Mouse (Mus musculus): ENCODE measurements around the gene P2rx2. TPM values are rescaled to one million over a fixed set of nuclear protein-coding genes. Genes with fewer than 3 reads are reported as not detected.

Gene P2rx2
- total RNA-seq (2015) = not detected in 2 replicates
- not detected in 2 replicates for total RNA-seq (2017)

DNA sequence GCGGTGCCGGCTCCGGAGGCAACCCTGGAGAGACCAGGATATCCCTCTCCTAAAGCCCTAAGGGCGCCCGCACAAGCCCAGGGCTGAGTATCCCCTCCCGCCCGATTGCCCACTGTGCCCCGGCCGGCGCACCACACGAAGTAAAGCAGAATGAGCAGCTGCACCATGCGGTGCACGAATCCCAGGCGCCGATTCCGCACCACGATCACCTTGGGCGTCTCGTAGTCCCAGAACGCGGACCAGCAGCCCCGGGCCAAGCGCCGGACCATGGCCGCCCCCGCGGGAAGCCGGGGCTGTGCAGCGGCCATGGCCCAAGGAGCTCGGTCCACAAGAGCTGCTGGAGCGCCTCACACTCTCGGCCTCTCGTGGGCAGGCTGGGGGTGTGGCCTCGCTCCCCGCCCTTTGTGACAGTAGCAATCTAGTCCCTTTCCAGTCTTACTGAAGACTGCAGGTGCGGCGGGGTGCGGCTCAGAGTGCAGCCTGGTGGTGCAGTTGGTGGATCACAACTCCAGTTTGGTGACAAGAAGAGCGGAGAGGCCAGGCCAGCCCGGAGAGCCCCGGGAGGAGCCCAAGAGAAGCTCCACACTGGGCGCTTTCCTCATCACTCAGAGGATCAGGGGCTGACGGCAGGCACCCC lies at the start of gene P2rx2:
P2rx2 (minus strand) TSS at position 565 of the 637 bp plus-strand sequence.
- ATAC-seq (replicated peaks; ENCODE audit: poor library complexity) = peak; percentile 59

DNA sequence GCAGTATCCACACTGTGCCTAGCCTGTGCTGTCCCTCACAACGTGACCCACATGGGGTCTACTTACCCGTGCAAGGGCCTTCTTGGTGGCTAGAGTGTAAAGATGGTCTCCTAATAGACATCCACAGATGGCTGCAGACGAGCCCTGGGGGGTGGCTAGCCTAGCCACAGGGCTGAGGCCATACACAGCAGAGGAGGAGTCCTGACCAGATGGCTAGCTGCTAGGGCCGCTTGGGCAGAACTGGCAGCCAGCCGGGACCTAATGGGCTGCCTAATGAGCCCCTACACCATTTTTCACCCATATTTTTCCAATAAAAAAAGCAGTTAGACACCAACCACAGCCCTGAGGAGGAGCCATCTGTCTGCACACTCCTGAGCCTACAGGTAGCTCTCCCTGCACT lies 49.7 kb upstream of the P2rx2 start:
- no peak for ATAC-seq (replicated peaks; ENCODE audit: poor library complexity)

DNA sequence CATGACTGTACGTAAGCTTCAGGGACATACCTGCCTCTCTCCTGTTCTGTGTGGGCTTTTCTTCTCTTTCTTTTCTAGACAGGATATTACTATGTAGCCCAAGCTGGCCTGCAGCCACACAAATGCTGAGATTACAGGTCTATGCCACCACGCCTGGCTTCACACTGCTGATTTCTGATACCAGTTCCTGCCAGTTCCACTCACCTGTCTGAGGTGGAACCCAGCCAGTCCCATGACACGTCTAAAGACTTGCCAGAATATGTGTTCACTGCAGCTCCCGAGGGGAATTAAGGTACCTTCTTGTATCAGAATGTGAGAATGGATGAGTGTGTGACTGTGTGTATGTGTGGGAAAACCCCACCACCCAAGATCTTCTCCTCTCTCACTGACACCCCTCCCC lies 47.6 kb upstream of the P2rx2 start:
- ATAC-seq (replicated peaks; ENCODE audit: poor library complexity) = no peak

DNA sequence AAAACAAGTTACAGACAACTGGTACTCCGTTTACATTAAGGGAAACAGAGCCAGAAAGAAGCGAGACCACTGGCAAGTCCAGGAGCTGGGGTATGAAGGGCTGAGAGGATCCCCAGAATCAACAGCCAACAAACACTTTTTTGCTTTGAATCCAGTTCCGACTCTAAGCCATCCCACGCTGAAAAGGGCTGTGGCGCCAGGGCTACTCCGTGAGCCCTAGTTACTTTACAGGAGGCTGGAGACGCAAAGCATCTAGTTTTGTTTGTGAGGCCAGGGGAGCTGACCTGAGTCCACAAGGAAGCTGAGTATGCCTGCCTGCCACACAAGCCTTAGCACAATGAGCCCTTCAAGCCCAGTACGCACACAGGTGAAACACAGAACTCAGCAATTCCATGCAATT lies 44.3 kb upstream of the P2rx2 start:
- no peak for ATAC-seq (replicated peaks; ENCODE audit: poor library complexity)

DNA sequence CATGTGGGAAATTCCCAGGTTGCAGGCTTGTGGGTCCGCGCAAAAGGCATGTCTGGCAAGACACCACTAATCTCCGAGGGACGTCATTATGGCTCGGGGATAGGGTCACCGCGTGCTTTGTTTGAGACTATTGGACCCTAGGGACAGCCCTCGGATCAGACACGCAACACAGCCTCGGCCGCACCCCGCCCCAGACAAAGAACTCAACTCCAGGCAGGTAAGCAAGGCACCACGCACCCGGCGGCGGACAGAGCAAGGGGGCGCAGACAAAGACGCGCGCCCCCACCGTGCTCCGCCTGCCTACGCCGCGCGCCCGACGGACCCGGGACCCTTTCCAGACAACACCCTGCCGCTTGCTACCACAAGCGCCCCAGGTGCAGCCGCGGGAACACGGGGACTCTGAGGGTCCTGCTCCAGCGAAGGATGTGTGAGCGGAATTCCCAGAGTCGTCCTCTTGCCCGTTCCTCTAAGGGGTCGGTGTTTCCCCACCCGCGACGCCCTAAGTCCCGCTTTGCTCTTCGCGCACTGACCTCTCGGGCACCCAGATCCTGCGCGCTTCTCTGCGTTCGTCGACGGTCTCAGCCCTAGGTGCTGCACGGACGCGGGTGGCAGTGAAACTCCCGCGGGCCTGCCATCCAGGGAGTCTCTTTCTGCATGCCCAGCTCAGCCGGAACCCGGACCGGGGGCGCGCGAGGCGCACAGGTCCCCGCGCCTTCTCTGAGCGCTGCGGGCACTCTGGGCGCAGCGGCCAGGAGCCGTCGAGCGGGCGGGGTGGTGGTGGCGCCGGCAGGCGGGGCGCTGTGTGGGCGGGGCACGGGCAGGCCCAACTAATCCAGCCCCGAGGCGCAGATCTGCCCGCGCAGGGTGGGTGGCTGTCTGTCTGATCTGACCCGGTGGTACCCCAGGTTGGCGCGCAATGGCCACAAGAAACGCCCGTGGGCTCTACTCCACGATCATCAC lies 43.6 kb upstream of the P2rx2 start:
- peak; percentile 79 for ATAC-seq (replicated peaks; ENCODE audit: poor library complexity)

DNA sequence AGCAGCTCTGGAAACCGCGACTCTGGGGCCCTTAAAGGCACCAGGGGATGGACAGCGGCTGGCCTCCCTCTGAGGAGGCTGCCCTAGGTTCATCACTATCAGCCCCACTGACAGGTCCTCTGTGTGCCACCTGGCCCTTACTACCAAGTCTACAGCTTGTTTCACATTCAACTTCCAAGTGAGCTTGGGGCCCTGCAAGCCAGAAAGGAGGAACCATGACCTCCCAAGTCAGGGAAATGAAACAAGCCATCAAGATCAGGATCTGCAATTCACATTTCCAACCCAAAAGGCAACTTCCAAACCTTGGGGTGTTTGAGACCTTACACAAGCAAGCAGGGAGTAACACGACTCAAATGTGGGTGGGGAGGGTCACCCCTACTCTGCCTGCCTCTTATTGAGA lies 42.3 kb upstream of the P2rx2 start:
- ATAC-seq (replicated peaks; ENCODE audit: poor library complexity) = peak; percentile 33

DNA sequence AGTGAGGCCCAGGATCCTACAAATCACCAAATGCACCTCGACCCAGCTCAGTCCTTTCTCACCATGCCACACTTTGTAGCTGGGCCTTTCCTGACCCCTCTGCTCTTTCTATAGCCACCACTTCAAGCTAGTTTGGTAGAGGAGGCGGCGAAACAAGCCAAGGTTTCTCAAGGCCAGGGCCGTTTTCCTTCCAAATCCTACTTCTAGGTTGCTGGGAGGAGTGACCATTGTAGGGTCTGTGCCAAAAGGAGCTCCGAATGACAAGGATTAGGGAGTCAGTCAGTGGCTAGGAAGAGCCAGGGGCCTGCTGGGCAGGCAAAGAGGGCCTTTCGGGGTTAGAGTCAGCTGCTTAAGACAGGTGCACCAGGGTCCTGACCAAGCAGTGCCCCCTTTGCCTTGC lies 41.5 kb upstream of the P2rx2 start:
- ATAC-seq (replicated peaks; ENCODE audit: poor library complexity) = no peak

DNA sequence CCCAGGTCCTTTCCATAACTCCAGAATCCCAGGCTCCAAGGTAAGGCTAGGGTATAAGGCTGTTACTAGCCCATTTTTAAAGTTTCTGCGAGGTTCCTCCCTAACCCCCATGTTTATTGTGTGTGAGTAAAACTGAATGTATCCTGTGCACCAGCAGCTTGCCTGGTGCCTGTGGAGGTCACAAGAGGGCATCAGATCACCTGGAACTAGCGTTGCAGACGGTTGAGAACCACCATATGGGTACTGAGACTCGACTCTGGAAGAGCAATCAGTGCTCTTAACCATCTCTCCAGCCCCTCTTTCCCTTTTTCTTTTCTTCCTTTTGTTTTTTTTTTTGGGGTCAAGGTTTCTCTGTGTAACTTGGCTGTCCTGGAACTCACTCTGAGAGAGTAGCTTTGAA lies 36.8 kb upstream of the P2rx2 start:
- no peak for ATAC-seq (replicated peaks; ENCODE audit: poor library complexity)

DNA sequence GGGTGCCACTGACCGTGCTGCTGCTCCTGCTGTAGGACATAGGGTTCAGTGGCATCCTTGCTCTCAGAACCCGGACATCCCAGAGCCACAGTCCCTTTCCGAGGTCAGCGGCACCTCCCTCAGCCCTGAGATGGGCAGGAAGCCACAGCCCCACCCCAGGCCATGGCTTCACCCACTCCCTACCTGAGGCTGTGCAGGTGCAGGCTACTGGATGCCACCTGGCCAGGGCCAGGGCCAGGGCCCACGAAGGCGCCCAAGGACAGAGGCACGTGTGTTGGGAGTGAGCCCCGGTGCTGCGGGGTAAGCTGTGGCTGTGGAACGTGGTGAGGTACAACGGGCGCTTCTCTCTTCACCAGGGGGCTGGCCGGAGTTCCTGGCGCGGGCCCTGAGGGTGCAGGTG lies 36.1 kb upstream of the P2rx2 start:
- ATAC-seq (replicated peaks; ENCODE audit: poor library complexity) = no peak

DNA sequence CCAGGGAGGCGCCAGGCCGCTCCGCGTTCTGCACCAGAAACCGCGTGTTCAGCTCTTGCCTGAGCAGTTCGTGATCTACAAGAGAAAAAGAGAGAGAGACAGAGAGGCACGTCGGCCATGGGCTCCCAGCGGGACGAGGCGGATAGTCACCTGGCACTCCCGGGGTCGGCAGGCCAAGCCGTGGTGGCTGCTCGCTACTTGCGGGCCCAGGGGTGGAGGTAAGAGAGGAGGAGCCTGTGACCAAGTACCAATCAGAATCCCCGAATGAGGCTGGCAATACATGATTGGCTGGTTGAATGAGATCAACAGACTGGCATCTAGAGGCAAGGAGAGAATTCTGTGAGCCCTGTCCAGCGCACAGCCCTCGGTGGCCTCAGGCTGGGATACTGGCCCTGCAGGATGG lies 35.2 kb upstream of the P2rx2 start:
- no peak for ATAC-seq (replicated peaks; ENCODE audit: poor library complexity)

DNA sequence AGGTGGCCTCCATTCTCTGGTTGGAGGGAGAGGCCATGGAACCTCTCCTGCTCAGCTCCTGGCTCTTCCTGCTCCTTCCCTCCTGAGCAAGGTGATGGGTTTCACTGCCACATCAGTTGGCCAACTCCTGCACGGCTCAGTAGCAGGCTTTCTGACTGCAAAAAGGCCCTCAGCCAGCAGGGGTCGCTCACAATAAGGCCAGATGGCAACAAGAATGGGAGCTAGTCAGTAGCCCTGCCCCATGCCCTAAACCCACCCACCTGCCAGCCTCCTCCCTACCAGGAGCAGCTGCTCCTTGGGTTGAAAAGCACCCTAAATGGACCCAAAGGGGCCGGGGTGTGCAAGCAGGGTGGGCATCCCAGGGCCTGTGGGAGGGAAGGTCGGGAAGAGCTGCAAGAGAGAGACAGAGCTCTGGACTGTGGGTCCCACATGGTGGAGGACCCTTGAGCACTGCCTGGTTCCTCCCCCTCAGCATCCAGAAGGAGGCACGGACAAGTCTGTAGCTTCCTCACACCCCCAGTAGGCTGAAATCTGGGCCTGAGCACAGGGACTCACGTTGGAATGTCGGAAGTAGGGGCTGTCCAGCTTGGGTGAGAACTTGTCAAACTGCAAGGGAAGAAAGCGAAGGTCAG lies 33.9 kb upstream of the P2rx2 start:
- peak; percentile 89 for ATAC-seq (replicated peaks; ENCODE audit: poor library complexity)

DNA sequence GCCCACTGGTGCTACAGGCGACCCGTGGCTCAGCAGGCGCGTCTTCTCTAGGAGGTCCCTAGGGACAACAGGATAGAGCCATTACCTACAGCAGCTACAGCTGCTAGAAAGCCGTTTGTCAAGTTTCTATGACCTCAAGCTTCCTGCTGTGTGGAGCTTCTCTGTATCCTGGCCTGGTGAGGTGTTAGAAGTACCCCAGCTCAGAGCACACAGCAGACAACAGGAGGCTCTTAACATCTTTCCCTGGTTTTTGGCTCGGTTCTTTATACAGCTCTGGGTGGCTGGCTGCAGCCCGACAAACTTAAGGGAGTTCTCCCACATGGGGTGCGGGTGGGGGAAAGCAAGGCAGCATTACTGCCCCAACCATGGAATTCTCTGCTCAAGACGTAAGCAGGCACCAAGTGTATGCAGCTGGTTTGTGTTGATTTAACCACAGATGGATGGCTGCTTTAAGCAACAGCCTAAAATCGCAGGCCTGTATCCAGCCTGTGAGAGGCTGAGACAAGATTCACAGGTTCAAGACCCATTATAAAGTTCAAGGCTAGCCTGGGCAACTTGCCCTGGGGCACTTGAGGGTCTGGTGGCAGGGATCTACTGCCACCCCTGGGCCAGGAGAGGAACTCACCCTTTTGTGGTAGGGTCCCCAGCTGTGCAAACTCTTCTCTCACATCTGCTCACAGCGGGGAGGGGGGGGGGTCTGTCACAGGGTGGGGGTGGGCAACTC lies 21.0 kb upstream of the P2rx2 start:
- ATAC-seq (replicated peaks; ENCODE audit: poor library complexity) = 0 out of 2 replicates have a peak, but pooled peaks have one; percentile 29

DNA sequence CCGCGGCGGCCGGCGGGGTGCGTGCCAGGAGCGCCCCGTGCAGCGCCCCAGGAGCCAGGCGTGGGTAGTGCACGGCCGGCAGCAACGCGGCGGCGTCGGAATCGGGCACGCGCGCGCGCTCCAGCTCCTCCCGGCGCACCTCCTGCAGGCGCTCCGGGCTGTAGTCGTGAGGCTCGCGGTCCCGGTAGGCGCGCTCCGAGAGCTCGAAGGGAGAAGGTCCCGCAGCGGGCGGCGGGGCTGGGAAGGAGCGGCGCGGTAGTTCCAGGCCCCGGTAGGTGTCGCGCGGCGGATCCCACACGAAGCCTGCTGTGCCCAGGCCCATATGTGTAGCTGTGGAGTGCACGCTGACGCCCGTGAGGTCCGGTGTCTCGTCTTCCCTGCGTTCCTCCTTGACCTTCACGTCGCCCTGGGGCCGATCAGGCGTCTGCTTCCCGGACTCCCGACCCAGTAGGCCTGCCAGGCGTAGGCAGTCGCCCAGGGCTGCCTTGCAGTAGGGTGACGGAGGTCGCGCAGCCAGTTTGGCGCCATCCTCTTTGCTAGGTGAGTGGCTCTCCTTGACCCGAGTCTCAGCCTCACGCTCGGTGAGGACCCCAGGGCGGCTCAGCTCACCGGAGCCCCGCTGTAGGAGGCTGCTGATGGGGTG lies 20.3 kb upstream of the P2rx2 start:
- peak; percentile 89 for ATAC-seq (replicated peaks; ENCODE audit: poor library complexity)

DNA sequence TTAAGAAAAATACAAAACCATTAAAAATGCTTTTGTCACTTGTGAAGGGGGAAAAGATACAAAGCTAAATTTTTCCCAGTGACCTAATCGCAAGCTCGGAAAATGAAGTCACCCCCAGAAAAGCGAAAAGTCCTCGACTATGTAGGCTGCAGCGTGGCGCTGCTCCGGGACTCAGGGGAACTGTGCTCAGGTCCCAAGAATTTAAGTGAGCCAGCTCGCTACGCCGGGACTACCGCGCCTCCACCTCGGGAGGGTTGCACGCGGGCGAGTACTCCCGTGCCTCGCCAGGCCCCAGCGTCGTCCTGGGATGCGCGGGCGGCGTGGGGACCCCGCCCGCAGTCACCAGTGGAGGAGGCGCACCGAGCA lies 19.8 kb upstream of the P2rx2 start:
- ATAC-seq (replicated peaks; ENCODE audit: poor library complexity) = peak; percentile 24

DNA sequence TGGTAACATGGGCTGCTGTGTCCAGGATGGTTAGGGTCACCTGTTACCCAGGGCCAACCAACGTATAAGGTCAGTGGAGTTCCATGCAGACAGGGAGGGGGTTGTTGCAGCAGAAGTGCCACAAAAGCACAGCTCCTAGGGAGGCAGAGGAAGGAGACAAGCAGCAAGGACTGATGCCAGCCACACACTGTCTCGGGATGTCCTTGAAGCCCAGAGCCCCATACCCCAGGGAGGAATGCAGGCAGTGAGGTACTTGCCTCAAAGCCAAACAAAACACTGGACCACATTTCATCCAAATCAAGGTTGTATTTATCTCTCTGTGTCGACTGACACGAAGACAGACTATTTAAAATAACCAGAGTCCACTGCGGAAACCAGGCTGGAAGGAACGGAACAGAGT lies 18.5 kb upstream of the P2rx2 start:
- no peak for ATAC-seq (replicated peaks; ENCODE audit: poor library complexity)

DNA sequence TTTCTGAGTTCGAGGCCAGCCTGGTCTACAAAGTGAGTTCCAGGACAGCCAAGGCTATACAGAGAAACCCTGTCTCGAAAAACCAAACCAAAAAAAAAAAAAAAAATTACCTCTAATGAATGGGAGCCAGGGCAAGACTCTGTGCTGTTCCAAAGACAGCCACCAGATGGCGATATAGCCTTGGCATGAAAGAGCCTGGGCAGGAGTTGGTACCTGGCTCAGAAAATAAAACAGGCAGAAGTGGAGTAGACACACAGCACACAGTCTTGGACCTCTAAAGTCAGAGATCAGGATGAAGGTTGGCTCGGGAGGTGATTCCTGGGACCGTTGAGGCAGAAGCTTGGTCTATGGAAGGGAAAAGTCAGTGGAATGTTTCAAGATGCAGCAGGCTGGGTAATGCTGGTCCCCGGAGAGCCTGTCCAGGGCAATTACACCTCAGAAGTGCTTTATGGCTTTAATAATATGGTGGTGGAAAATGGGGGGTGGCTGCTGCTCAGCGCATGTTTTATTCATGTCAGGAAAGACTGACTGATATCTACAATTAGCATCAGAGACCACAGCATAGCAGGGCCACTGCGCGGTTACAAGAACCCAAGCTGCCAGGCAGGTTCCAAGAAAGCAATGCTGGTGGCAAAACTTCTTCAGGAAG lies 14.6 kb upstream of the P2rx2 start:
- peak; percentile 91 for ATAC-seq (replicated peaks; ENCODE audit: poor library complexity)

DNA sequence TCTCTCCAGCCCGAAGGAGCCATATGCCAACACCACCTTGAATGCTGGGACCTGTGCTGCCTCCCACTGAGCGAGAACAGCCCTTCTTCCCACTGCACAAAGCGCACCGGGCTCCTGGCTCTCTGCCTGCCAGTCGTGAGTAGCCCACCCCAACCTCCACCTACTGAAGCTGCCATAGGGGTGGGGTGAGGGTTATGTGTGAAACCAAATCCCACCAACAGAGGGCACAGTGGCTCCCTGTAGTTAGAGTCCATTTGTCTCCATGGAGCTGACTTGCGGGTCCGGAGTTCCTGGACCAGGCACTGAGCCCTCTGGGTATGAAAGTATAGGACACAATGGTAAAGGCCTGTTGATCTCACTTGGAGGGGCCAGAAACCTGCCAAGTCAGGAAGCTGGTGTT lies 11.7 kb upstream of the P2rx2 start:
- peak; percentile 72 for ATAC-seq (replicated peaks; ENCODE audit: poor library complexity)

DNA sequence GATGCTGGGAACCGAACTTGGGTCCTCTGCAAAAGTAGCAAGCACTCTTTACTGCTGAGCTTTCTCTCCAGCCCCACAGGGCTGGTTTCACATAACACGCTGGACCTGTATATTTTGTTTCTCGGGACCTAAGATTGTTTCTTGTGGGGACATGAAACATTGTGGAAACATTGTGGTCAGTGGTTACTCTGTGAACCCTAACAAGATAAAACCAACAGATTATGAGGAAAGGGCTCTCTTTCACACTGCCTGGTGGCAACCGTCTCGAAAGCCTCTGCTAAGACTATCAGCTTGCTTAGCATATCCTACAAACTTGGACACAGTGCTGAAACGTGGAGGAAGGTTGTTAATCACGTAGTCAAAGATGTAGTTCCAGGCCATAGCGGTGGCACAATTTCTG lies 4.0 kb upstream of the P2rx2 start:
- ATAC-seq (replicated peaks; ENCODE audit: poor library complexity) = no peak

DNA sequence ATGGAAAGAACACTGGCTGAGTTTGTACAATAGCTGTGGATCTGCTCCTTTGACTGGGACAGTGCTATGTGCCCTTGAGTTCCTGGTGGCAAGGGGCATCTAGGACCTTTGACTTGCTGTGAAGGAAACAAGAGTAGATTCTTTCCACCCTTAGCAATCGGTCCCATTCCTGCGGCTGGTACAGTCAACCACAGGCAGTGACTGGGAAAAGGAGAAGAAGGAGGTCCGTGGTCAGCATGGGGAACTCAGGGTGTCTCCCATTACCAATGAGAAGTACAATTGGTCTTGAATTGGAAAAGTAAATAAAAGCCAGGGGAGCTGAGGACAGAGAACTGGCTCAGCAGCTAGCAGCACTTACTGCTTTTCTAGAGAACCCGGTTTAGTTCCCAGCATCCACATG lies 2.5 kb upstream of the P2rx2 start:
- peak; percentile 40 for ATAC-seq (replicated peaks; ENCODE audit: poor library complexity)

DNA sequence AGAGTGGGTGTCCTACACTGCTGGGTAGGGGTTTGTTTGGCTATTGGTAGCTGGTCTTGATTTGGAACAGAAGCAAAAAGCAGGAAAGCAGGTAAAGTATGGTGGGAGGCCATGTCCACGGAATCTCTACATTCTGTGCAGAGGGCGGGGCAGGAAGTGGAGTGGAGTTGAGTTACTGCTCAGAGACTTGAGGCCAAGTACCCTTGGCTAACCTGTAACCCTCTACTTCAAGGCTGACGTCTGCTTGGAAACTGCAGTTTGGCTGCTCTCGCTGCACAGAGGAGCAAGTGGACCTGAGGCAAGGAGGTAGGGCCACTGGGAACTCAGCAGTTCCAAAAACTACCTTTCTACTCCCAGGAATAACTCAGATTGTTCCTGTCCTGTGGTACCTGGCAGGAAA lies 1.5 kb upstream of the P2rx2 start, which contains the start of gene Lrcol1:
Lrcol1 (plus strand) TSS at position 207 of the 400 bp plus-strand sequence.
- no peak for ATAC-seq (replicated peaks; ENCODE audit: poor library complexity)
